Mouse (Mus musculus) megakaryocyte, adult 5-6 weeks (primary cell): Measurements from ENCODE around the gene Zfp37. TPM values are rescaled to one million over a fixed set of nuclear protein-coding genes. Genes with fewer than 3 reads are reported as not detected.
"Not testable (repeated sequence)": the region's sequence is repeated elsewhere in the genome, so short reads cannot be mapped to it uniquely, and the experiment has no call there.

Experiments used
- ATAC-seq: 2 replicates; pipeline ENCODE4 v1.8.0; 2016; ENCODE audit warnings: mild to moderate bottlenecking, inconsistent platforms; ENCODE audit not compliant: poor library complexity, severe bottlenecking
- total RNA-seq, 2 experiments: library from RNA; stranded (forward) in 1 of 2; stranded (reverse) in 1 of 2; fragments of 153-499, 151-499 nt in 1 of 2; fragments of 221-1000, 200-1000 nt in 1 of 2; gene quantifications; 2 replicates each; pipeline versions ENCODE4 v1.2.3 to v1.2.4; 2015 to 2017

Gene Zfp37
- total RNA-seq, 2 experiments from 2014 or later: not detected

DNA sequence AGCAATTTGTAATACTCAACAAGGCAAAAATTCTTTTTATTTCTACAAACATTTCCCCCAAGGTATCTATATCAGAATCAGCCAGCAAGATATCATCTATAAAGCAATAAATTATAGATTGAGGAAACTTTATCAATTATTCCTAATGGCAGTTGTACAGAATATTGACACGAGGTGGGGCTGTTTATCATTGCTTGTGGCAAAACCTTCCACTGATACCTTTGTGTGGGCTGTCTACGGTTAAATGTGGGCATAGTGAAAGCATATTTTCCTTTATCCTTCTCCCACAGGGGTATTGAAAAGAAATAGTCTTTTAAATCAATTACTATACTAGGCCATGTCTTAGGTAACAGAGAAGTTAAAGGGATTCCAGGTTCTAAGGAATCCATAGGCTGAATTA lies 17.4 kb downstream of the Zfp37 start:
- no peak for ATAC-seq

DNA sequence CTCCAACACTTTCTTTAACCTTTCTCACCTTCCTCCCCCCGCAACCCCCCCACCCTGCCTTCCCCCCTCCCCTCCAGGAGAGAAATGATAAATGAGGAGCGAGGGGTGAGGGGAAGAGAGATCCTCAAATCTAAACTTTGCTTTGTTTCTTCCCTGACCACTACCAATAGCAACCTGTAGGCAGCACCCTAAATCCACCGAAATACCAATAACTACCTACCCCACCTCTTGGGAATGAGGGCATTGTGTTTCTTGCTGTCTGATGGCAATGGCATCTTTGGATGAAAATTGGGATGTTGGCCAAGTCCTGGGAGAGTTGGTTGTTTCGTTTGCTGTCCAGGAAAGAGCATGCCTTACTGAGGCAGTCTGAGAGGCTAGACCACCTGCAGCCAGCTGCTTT lies 20.8 kb downstream of the Zfp37 start:
- ATAC-seq: no peak

DNA sequence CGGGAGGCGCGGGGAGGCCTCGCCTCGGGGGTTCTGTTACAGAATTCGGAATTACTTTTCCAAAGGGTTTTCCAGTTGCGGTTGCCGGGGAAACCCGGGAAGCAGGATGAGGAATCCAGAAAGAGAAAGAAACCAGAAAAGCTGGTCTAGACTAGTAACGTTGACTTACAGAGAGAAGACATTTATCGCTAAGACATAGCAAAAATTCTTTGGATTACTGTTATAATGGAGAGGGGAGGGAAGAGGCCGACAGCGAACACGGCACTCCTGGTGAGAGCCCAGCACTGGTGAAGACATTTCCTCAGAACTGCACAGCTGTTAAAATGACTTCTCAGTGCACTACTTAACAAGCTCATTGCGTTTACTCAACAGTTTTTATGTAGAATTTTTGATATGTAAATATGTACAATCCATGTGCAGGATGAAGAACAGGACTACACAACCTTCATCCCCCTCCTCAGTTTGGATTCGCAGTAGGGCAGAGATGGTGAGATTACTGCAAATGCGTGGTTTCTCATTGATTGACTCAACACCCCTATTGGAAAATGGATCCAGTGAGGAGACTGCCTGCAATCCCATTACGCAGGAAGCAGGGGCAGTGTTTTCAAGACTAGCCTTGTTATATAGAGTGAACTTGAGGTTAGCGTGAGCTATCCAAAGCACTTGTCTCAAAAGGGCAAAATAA lies 22.0 kb downstream of the Zfp37 start:
- no peak for ATAC-seq

DNA sequence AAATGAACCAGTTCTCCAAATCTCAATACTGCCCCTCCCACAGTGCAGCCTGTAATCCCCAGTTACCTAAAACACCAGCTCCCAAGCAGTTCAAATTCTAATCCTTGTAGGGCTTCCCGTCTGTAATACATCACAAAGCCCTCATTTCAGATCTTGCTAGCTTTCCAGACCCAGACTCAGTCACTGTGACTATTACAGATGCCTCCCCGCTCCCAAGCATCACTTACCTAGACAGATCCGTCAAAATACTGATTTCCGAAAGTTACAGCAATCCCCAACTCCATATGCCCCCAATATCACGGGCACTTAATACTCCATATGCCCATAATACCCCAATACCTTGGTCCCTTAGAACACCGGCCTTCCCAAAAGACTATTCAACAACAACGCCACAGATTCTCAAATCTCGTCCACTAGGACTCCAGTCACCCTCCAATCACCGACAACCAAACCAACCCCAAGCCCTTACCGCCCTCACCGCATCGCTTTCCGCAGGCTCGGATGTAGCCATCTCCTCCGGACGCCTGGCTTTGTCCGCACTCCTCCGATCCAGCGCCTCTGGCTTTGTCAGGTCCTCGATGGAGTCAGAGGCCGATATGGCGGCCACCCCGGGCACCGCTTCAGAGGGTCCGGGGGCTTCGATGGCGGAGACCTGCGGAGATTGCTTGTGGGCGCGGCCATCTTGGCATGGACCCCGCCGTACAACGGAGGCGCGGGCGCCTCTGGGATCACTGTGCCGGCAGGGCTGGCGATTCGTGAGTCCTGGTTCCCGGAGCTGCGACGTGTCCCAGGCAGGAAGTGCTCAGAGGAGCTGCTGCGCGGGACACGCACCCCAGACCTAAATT lies 22.8 kb downstream of the Zfp37 start:
- no peak for ATAC-seq

DNA sequence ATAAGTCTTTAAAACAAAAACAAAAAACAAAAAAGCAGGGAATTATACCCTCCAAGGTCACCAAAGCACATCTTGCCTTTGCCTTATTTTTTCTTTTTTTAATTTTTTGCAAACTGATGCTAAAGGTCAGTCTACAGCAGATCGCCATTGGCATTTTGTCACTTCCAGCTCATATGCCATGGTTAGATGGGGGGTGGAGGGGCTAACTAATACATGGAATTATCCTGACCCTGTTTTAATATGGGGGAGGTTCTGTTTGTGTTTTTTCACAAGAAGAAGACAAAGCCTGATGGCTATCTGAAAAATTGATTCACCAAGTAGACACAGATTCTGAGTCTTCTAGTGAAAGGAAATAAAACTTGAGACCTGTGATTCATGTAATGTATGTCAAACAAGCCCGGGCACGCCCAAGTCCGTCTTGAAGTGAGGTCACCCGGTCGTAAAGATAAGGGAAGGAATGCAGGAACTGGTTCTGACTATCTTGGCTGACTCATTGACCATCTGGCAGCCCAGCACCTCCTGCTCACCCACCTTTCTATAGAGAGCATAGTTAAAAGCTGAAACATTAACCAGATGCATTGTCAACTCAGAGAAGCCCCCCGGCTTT lies 30.8 kb downstream of the Zfp37 start:
- no peak for ATAC-seq

DNA sequence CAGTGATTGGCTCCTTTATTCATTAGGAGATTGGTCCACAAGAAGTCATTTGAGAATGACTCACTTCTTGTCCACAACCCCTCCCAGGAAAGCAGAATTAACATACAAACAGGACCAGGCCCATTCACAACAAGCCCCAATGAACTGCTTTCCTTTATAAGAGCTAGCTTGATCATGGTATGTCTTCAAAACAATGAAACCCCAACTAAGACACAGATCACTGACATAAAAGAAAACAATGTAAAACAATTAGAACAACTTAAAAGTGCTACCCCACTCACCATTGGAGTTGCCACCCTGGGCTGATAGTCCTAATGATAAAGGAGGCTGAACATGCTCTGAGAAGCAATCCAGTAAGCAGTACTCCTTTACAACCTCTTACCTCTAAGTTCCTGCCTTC lies 42.1 kb downstream of the Zfp37 start:
- ATAC-seq: no peak

DNA sequence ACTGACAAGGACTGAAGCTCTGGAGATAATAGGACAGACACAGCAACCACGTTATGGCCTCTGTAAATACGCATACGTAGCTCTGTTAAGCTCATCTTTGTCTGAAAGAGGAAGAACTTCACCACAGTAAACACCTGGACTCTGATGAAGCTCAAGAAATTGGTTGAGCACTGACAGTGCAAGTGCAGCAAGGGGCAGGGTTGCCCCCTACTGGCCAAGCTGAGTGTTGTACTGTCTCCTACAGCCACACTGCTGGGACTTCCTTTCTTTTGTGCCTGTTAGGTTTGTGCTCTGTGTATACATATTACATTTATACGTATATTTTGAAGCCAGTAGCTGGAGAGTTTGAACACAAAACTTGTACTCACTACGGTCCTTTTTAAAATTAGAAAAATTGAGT lies 53.6 kb downstream of the Zfp37 start:
- no peak for ATAC-seq

DNA sequence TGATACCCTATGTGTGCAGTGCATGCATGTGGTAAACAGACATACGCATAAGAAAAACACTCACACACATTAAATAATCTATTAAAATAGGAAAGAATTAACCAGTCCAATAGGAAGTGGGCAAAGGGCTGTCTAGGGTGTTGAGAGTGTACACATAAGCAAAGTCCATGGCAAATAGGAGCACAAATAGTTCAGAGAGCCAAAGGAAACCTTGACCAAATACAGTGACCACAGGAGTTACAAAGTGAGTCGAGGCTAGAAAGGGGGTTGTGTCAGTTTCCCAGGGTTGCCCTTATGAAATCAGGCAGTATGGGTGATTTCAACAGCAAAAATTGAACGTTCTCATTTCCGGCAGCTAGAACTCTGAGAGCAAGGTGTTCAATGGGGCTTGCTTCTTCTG lies 56.4 kb downstream of the Zfp37 start:
- no peak for ATAC-seq

DNA sequence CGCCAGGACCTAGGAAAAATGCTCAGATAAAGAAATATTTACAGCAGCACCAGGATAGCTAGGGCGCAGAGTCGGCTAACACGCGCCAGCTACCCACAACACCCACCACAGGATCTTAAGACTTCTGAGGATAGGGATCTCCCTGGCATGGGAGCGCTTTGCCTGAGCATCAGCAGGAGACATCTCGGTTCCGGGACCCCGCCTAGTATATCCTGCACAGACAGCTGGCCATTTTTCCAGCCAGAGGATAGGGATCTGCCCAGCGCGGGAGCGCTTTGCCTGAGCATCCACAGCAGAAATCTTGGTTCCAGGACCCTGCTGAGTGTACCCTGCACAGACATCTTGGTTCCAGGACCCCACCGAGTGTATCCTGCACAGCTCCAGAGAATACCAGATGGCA lies 63.2 kb downstream of the Zfp37 start:
- ATAC-seq: not testable (repeated sequence)

DNA sequence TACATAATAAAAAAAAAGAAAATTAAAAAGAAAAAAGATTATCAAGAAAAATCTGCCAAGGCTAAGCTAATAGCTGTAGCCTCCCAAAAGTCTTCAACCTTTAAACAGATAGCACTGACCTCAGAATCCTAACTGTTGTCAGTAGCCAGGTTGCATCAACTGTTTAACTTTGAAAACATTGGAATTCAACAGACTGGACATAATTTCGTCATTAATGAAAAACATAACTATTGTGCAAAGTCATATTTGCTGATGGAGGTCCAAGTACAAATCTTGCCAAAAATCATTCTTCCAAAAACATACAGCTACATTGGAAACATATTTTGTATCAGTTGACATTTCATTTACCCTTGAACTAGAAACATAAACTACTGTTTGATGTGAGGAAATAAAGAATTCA lies 72.4 kb downstream of the Zfp37 start:
- ATAC-seq: no peak

DNA sequence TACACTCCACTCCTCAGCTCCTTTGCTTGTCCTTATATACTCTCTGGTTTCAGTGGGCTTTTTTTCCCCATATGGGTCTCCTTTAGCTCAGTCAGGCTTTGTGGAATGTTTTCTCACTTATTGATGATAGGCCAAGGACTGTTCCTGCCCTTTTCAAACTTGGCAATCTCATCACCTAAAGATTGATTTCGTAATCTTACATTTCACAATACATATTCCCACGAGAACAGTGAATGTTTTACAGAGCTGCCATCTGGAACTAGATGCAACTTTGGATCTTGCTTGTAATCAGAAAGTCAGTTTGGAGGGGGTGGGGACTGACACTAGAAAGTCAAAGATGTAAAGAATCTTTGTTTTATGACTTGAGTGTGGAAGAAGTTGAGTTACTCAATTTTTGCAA lies 80.0 kb downstream of the Zfp37 start, which contains the start of gene Mup21:
Mup21 (minus strand) TSS at position 53 of the 400 bp plus-strand sequence.
- ATAC-seq: no peak

Other genes starting within 250 kb of the Zfp37 start
- gene Mup20, start 176.9 kb downstream of the Zfp37 start, total RNA-seq (2015): not detected in 2 replicates
- not detected in 2 replicates for gene Mup20, start 176.9 kb downstream of the Zfp37 start, total RNA-seq (2017)
- not detected in 2 replicates for gene Mup3, start 143.7 kb downstream of the Zfp37 start, total RNA-seq (2015)
- gene Mup3, start 143.7 kb downstream of the Zfp37 start, total RNA-seq (2017): not detected in 2 replicates
- not detected in 2 replicates for gene Mup21, start 80.2 kb downstream of the Zfp37 start, total RNA-seq (2015)
- gene Mup21, start 80.2 kb downstream of the Zfp37 start, total RNA-seq (2017): not detected in 2 replicates
- gene Slc31a2, start 31.5 kb upstream of the Zfp37 start, total RNA-seq (2015): 61.5 and 74.8 TPM in 2 replicates
- 49.5 and 54.3 TPM in 2 replicates for gene Slc31a2, start 31.5 kb upstream of the Zfp37 start, total RNA-seq (2017)
- gene Fkbp15, start 129.5 kb upstream of the Zfp37 start, total RNA-seq (2015): 46.8 and 47.6 TPM in 2 replicates
- 110 and 118 TPM in 2 replicates for gene Fkbp15, start 129.5 kb upstream of the Zfp37 start, total RNA-seq (2017)
- gene Slc31a1, start 129.7 kb upstream of the Zfp37 start, total RNA-seq (2015): 23.2 and 26.1 TPM in 2 replicates
- gene Slc31a1, start 129.7 kb upstream of the Zfp37 start, total RNA-seq (2017): 20.7 and 25.3 TPM in 2 replicates
- gene Cdc26, start 177.6 kb upstream of the Zfp37 start, total RNA-seq (2015): 98.2 and 100 TPM in 2 replicates
- gene Cdc26, start 177.6 kb upstream of the Zfp37 start, total RNA-seq (2017): 71.7 and 85.0 TPM in 2 replicates
- 9.3 and 11.2 TPM in 2 replicates for gene Prpf4, start 177.8 kb upstream of the Zfp37 start, total RNA-seq (2015)
- gene Prpf4, start 177.8 kb upstream of the Zfp37 start, total RNA-seq (2017): 9.2 and 11.2 TPM in 2 replicates
- gene Rnf183, start 204.2 kb upstream of the Zfp37 start, total RNA-seq (2015): not detected in 2 replicates
- not detected in 2 replicates for gene Rnf183, start 204.2 kb upstream of the Zfp37 start, total RNA-seq (2017)
- not detected in 2 replicates for gene Wdr31, start 239.8 kb upstream of the Zfp37 start, total RNA-seq (2015)
- gene Wdr31, start 239.8 kb upstream of the Zfp37 start, total RNA-seq (2017): not detected in 2 replicates
- gene Bspry, start 249.0 kb upstream of the Zfp37 start, total RNA-seq (2015): 0.57 TPM in 1 of 2 replicates, not detected in the other
- gene Bspry, start 249.0 kb upstream of the Zfp37 start, total RNA-seq (2017): 0.08 and 0.18 TPM in 2 replicates